Mouse (Mus musculus): ENCODE results near the gene Mrpl12. TPM values are rescaled to one million over a fixed set of nuclear protein-coding genes. Genes with fewer than 3 reads are reported as not detected.
"Not testable (repeated sequence)": the region's sequence is repeated elsewhere in the genome, so short reads cannot be mapped to it uniquely, and the experiment has no call there.

Mrpl12 gene
- polyA plus RNA-seq, 1 experiment from 2014 or later, result 239 TPM

GRCm38 (mm10) chr11:120512790-120513453 is 28.5 kb downstream of the Mrpl12 start:
- H3K4me1 ChIP-seq (ENCODE audit: control insufficient read depth, insufficient read depth, low read length), result peaks cover 22% of the 10 kb centered on the region
- H3K4me2 ChIP-seq (ENCODE audit: low read depth, low read length), result no peak overlapping the region
- H3K4me3 ChIP-seq (ENCODE audit: low read length), result no peak overlapping the region
- 36% methylated on average over 6 of the region's 6 CpGs for WGBS
- H3K36me3 ChIP-seq (ENCODE audit: control insufficient read depth, insufficient read depth, low read length), result no peaks in the 10 kb centered on the region
- H3K27me3 ChIP-seq (replicated peaks; ENCODE audit: control insufficient read depth, insufficient read depth, low read length), result no peaks in the 10 kb centered on the region
- no peak overlapping the region for H3K27ac ChIP-seq (ENCODE audit: low read length)
- H3K9ac ChIP-seq (ENCODE audit: low read depth, low read length), result no peak overlapping the region
- no peak for ATAC-seq
- H3K9me3 ChIP-seq (ENCODE audit: control insufficient read depth, low read length), result no peaks in the 10 kb centered on the region

- not testable (repeated sequence) for H3K4me3 ChIP-seq (ENCODE audit: low read length); H3K4me2 ChIP-seq (ENCODE audit: low read depth, low read length); H3K9ac ChIP-seq (ENCODE audit: low read depth, low read length); H3K27ac ChIP-seq (ENCODE audit: low read length); H3K36me3 ChIP-seq (ENCODE audit: control insufficient read depth, insufficient read depth, low read length); H3K27me3 ChIP-seq (replicated peaks; ENCODE audit: control insufficient read depth, insufficient read depth, low read length); H3K9me3 ChIP-seq (ENCODE audit: control insufficient read depth, low read length); ATAC-seq
- H3K4me1 ChIP-seq (ENCODE audit: control insufficient read depth, insufficient read depth, low read length), result peaks cover 22% of the 10 kb centered on the region
- WGBS, result 89% methylated on average over 2 of the region's 2 CpGs
Observed at GRCm38 (mm10) chr11:120514262-120514661, 29.8 kb downstream of the Mrpl12 start.

- 15% methylated on average over 17 of the region's 17 CpGs for WGBS
- Histone ChIP-seq H3K9me3 (ENCODE audit: control insufficient read depth, low read length) (no peaks in the 10 kb centered on the region), H3K4me3 (ENCODE audit: low read length) (no peak overlapping the region), H3K4me1 (ENCODE audit: control insufficient read depth, insufficient read depth, low read length) (peaks cover 12% of the 10 kb centered on the region), H3K36me3 (ENCODE audit: control insufficient read depth, insufficient read depth, low read length) (no peaks in the 10 kb centered on the region), H3K4me2 (ENCODE audit: low read depth, low read length) (no peak overlapping the region), H3K27ac (ENCODE audit: low read length) (peak overlapping the region; percentile 43), H3K27me3 (replicated peaks; ENCODE audit: control insufficient read depth, insufficient read depth, low read length) (no peaks in the 10 kb centered on the region), H3K9ac (ENCODE audit: low read depth, low read length) (peak overlapping the region; percentile 48)
- ATAC-seq, result peak; percentile 78
Observed at GRCm38 (mm10) chr11:120515611-120516010, 31.2 kb downstream of the Mrpl12 start.

- Histone ChIP-seq H3K27me3 (replicated peaks; ENCODE audit: control insufficient read depth, insufficient read depth, low read length) (no peaks in the 10 kb centered on the region), H3K36me3 (ENCODE audit: control insufficient read depth, insufficient read depth, low read length) (no peaks in the 10 kb centered on the region), H3K4me1 (ENCODE audit: control insufficient read depth, insufficient read depth, low read length) (peaks cover 11% of the 10 kb centered on the region), H3K9me3 (ENCODE audit: control insufficient read depth, low read length) (no peaks in the 10 kb centered on the region), H3K4me3 (ENCODE audit: low read length) (no peak overlapping the region), H3K9ac (ENCODE audit: low read depth, low read length) (no peak overlapping the region), H3K4me2 (ENCODE audit: low read depth, low read length) (no peak overlapping the region), H3K27ac (ENCODE audit: low read length) (no peak overlapping the region)
- no peak for ATAC-seq
- 82% methylated on average over 4 of the region's 4 CpGs for WGBS
Observed at GRCm38 (mm10) chr11:120517147-120517546, 32.7 kb downstream of the Mrpl12 start.

GRCm38 (mm10) chr11:120518027-120518426 is 33.6 kb downstream of the Mrpl12 start:
- Histone ChIP-seq H3K9ac (ENCODE audit: low read depth, low read length) (peak overlapping the region; percentile 57), H3K27ac (ENCODE audit: low read length) (peak overlapping the region; percentile 93), H3K4me3 (ENCODE audit: low read length) (no peak overlapping the region), H3K9me3 (ENCODE audit: control insufficient read depth, low read length) (no peaks in the 10 kb centered on the region), H3K4me2 (ENCODE audit: low read depth, low read length) (peak overlapping the region; percentile 31), H3K27me3 (replicated peaks; ENCODE audit: control insufficient read depth, insufficient read depth, low read length) (no peaks in the 10 kb centered on the region), H3K4me1 (ENCODE audit: control insufficient read depth, insufficient read depth, low read length) (peaks cover 11% of the 10 kb centered on the region), H3K36me3 (ENCODE audit: control insufficient read depth, insufficient read depth, low read length) (no peaks in the 10 kb centered on the region)
- 46% methylated on average over 6 of the region's 6 CpGs for WGBS
- peak; percentile 89 for ATAC-seq

- Histone ChIP-seq H3K9me3 (ENCODE audit: control insufficient read depth, low read length) (no peaks in the 10 kb centered on the region), H3K4me2 (ENCODE audit: low read depth, low read length) (peak overlapping the region; percentile 31), H3K36me3 (ENCODE audit: control insufficient read depth, insufficient read depth, low read length) (no peaks in the 10 kb centered on the region), H3K9ac (ENCODE audit: low read depth, low read length) (peak overlapping the region; percentile 57; the same call in 1 of the 2 replicates), H3K4me3 (ENCODE audit: low read length) (peak overlapping the region; percentile 21; the same call in 1 of the 2 replicates), H3K4me1 (ENCODE audit: control insufficient read depth, insufficient read depth, low read length) (peaks cover 11% of the 10 kb centered on the region), H3K27me3 (replicated peaks; ENCODE audit: control insufficient read depth, insufficient read depth, low read length) (no peaks in the 10 kb centered on the region), H3K27ac (ENCODE audit: low read length) (peak overlapping the region; percentile 93)
- ATAC-seq, result peak; percentile 89
- WGBS, result 44% methylated on average over 6 of the region's 6 CpGs
Observed at GRCm38 (mm10) chr11:120518558-120518957, 34.1 kb downstream of the Mrpl12 start.

GRCm38 (mm10) chr11:120519738-120520137 is 35.3 kb downstream of the Mrpl12 start:
- 38% methylated on average over 9 of the region's 9 CpGs for WGBS
- H3K9me3 ChIP-seq (ENCODE audit: control insufficient read depth, low read length), result no peaks in the 10 kb centered on the region
- H3K4me2 ChIP-seq (ENCODE audit: low read depth, low read length), result no peak overlapping the region
- no peak overlapping the region for H3K27ac ChIP-seq (ENCODE audit: low read length)
- H3K36me3 ChIP-seq (ENCODE audit: control insufficient read depth, insufficient read depth, low read length), result no peaks in the 10 kb centered on the region
- peaks cover 11% of the 10 kb centered on the region for H3K4me1 ChIP-seq (ENCODE audit: control insufficient read depth, insufficient read depth, low read length)
- no peak for ATAC-seq
- H3K9ac ChIP-seq (ENCODE audit: low read depth, low read length), result peak overlapping the region; percentile 30; the same call in 1 of the 2 replicates
- H3K4me3 ChIP-seq (ENCODE audit: low read length), result no peak overlapping the region
- H3K27me3 ChIP-seq (replicated peaks; ENCODE audit: control insufficient read depth, insufficient read depth, low read length), result no peaks in the 10 kb centered on the region

- no peak overlapping the region for H3K4me2 ChIP-seq (ENCODE audit: low read depth, low read length)
- H3K27me3 ChIP-seq (replicated peaks; ENCODE audit: control insufficient read depth, insufficient read depth, low read length), result no peaks in the 10 kb centered on the region
- no peak overlapping the region for H3K27ac ChIP-seq (ENCODE audit: low read length)
- H3K9ac ChIP-seq (ENCODE audit: low read depth, low read length), result 0 out of 2 replicates have a peak overlapping the region, but pooled peaks have one; percentile 30
- H3K36me3 ChIP-seq (ENCODE audit: control insufficient read depth, insufficient read depth, low read length), result no peaks in the 10 kb centered on the region
- H3K9me3 ChIP-seq (ENCODE audit: control insufficient read depth, low read length), result no peaks in the 10 kb centered on the region
- H3K4me3 ChIP-seq (ENCODE audit: low read length), result no peak overlapping the region
- no peak for ATAC-seq
- 74% methylated on average over 9 of the region's 9 CpGs for WGBS
- peaks cover 11% of the 10 kb centered on the region for H3K4me1 ChIP-seq (ENCODE audit: control insufficient read depth, insufficient read depth, low read length)
Observed at GRCm38 (mm10) chr11:120520498-120520897, 36.1 kb downstream of the Mrpl12 start.

GRCm38 (mm10) chr11:120520967-120521540 is 36.6 kb downstream of the Mrpl12 start:
- Histone ChIP-seq H3K9me3 (ENCODE audit: control insufficient read depth, low read length) (no peaks in the 10 kb centered on the region), H3K4me3 (ENCODE audit: low read length) (no peak overlapping the region), H3K4me1 (ENCODE audit: control insufficient read depth, insufficient read depth, low read length) (peaks cover 7% of the 10 kb centered on the region), H3K4me2 (ENCODE audit: low read depth, low read length) (no peak overlapping the region), H3K36me3 (ENCODE audit: control insufficient read depth, insufficient read depth, low read length) (no peaks in the 10 kb centered on the region), H3K9ac (ENCODE audit: low read depth, low read length) (peak overlapping the region; percentile 44), H3K27me3 (replicated peaks; ENCODE audit: control insufficient read depth, insufficient read depth, low read length) (no peaks in the 10 kb centered on the region), H3K27ac (ENCODE audit: low read length) (peak overlapping the region; percentile 35; the same call in 1 of the 2 replicates)
- ATAC-seq, result 0 out of 2 replicates have a peak, but pooled peaks have one; percentile 12
- WGBS, result 57% methylated on average over 5 of the region's 5 CpGs
